Mouse (Mus musculus) yolk sac, embryonic 10.5 days (tissue): ENCODE data around the gene Pdia5.

Experiments used
- DNase-seq: peaks from one replicate; pipeline ENCODE4 v3.0.0-alpha.2; 2017; ENCODE audit warnings: low spot score

The Pdia5 gene

DNA sequence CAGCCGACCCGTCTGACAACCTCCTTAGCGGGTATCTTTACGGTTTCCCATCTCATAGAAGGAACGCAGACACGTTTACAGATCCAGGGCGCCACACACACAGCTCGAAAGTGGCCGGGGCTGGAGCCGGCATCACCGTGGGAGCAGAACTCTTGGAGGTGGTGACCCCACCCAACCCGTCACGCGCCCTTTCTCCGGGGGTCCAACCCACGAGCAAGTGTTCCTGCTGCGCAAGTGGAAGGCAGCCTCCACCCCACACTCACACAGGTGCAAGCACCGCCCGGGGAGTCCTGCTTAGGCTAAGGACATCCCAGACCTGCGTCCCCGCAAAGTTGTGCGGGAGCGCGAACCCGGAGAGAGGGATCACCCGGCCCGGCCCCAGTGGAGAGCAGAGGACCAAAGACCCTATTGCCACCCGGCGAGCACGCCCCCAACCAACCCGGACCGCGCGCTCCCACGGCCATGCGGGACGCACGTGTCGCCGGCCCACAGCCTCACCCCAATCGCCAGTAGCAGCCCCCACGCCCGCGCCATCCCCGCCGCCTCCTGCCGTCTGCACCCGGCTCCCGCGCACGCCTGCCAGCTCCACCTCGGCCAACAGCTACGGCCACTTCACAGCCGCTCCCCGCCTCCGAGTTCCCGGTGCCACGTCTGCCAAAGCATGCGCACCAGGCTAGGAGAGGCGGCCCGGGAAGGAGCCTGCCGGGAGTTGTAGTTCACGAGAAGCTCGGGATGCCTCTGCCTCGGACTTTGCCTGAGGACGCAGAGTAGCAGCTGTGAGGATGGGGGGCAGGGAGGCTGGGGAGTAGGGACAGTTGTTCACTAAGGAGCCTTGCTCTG, at the start of gene Pdia5:
Gene Pdia5, minus strand, starts transcription at position 643 of the 840 bp plus-strand sequence.
- DNase-seq, result peak; percentile 93

DNA sequence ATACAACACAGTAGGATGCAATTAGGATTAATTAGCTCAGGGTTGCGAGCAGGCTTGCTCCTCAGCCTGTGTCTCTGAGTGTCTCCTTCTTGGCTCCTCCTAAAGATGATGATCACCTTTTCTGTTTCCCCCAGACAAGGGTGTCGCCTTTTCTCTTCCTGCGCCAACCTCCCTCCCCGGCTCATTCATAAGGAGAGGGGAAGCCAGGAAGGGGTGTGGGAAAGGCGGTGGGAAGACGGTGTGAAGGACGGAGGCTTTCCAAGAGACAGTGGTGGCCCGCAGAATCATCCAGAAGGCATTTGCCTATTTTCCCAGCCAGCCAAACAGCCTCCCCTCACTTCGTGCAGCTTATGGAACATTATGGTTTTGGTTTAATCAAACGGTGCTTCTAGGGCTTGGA, 48.4 kb upstream of the Pdia5 start:
- no peak for DNase-seq

DNA sequence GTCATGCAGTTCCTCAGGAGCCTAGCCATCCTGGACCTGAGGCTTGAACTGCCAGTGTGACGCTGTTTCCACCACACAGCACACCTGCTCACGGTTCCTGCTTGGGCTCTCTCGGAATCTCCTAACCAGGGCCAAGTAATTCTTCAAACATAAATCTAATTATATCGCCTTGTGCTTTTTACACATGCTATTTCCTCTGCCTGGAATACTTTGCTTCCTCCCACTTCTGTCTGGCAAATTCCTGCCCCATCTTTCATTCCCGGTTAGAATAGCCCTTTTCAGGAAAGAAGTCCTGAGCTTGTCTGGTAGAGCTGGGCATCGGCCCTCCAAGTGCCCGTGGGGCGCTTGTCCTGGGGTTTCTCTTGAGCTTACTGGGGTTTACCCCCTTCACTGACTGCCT, 47.0 kb upstream of the Pdia5 start:
- DNase-seq, result no peak

DNA sequence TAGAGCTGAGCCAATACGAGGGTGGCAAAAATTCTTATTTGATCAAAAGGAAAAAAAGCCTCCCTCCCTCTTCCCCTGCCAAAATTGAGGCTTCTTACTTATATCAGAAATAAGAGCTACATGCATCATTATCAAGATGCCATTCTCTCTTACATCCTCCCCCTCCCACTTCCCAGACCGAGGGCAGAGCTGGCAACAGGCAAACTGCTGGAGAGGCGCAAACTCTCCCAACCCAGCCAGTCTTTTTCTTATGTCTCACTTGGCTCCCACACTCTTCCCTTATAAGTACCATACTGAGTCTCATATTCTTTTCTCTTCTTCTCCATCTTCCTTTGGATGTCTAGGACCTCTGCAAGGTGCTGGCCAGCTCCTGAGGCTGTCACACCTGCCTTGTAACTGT, 44.0 kb upstream of the Pdia5 start:
- DNase-seq, result no peak

GRCm38 (mm10) chr16:35524200-35524599, 33.5 kb upstream of the Pdia5 start:
- DNase-seq, result no peak

DNA sequence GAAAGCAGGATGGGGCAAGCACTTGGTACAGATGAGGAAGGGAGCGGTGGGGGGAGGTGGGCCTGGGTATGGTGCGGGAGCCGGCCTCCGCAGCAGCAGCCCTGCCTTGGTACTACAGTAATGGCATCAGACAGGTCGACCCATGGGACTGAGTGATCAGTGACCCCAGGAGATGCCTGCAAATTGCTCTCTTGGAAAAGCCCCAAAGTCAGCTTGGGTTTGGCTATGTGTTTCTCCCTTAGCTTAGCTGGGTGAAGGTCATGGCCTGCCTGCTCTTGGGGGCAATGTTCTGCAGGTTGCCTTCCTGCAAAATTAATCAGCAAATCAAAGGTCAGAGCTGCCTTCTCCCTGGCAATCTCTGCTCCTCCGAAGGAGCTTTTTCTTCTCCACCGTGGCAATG, 28.6 kb upstream of the Pdia5 start:
- no peak for DNase-seq

DNA sequence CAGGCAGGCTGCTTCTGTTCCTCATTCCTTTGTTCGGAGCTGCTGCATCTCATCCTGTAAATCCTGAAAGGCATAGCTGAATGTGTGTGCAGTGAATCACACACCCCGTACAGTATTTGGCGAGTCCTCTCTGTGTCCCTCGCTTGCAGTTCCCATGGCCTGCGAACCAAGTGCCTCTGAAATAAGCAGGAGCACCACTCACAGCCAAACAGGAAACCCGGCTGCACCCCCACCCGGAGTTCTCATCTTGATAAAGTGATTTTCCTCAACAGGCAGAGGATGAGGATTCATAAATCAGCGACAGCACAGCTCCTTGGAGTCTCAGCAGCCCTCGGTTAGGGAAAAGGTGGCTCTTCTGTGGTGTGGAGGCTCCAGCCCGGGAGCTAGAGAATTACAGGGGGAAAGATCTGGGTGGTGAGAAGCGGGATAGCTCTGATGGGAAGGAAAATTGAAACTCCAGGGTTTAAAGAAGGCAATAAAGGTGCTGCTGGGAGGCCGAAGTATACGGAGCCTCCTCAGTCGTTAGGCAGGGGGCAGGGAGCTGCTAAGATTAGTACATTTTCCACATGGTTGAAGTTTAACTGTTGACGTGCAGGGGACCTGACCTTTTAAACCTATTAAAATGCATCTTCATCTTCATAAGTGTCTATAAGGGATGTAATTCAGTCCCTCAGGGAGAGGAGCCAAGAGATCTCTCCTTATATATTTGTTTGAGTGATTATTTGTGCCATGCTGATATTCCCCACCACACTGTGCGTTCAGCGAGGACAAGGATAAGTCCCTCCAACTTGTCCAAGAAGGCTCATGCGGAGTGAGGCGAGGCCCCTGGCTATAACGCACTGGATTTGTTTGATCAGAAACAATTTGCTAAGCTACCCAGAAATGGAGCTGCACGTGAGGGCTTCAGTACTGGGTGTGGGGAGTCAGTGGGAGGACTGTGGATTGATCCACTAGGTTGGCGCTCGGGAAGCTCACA, 27.6 kb upstream of the Pdia5 start:
- DNase-seq, result peak; percentile 48

GRCm38 (mm10) chr16:35515977-35516612, 25.4 kb upstream of the Pdia5 start:
- DNase-seq, result no peak

DNA sequence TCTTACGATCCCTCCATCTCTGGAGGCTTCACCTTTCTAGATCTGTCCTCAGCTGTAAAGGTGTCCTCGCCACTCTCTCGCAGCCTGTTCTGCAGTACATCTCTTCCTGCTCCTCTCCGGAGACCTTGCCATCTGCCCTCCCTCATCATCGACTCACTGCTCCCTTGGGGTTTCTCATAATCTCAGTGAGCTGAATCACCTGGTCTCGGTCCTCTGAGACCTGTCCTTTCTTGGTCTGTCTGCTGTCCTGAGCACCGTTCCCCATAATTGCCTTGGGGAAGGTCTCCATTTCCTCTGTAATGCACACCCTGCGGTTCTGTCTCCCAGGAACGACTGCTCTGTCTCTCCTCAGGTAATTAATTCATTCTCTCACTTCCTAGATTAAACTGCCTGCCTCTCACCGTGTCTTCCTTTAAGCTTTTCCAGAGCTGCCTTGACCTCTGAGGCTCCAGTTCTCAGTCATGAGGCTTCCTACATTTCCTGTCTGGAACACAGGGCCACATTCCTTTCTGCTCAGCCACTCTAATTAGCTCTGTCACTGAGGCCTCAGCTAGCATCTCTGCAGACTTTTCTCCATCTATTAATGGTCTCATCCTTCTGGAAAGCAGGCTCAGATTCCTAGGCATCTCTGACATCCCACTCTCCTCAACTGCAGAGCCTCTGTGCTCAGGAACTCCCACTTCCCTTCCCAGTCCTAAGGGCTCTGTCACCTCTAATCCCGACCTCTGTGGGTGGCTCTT, 18.8 kb upstream of the Pdia5 start:
- no peak for DNase-seq

- DNase-seq, result no peak
These were observed 17.9 kb upstream of the Pdia5 start for GRCm38 (mm10) chr16:35508581-35508980.

GRCm38 (mm10) chr16:35505786-35506185, 15.1 kb upstream of the Pdia5 start:
- no peak for DNase-seq

GRCm38 (mm10) chr16:35504266-35504665, 13.6 kb upstream of the Pdia5 start:
- no peak for DNase-seq

DNA sequence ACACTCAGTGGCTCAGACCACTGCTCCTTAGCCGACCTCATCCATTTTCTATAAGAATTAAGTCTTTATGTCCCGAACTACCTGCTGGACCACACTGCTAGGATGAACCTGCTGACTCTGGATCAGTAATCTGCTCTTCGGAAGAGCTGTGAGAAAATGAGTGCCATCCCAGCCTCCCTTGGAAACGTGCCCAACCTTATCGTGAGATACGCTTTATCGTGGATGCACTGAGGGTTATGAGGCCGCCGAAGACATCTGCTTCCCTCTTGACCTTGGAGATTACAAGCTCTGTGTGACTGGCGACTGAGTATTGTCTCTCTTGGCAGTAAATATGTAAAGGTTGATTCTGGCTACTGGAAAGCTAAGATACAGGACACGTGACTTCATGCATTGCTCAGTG, 11.8 kb upstream of the Pdia5 start:
- DNase-seq, result no peak

DNA sequence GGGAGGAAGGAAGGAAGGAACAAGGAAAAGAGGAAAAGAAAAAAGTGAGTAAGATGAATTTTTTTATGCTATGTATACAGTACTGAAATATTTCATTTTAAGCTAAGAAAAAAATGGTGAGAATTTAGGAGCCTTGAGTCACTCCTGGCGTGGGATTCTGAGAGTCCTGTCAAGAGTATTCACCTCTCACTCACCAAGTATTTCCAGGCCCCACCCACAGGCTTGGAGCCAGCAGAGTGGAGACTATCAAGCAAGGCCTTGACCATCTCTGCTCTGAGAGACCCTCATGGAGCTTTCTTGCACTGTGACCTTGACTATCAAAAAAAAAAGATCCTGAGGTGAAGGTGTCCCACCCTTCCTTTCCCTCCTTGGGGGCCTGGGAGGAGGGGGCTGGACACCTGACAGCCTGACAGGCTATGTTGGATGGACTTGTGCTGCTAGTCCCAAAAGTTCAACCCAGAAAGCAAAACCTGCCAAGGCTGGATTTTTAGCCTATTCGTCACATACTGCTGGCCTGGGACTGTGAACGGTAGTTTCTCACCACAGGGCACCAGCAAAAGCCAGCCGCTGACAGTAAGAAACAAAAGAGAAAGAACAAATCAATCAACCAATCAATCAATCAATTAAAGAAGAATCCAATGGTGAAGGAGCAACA, 10.6 kb upstream of the Pdia5 start:
- no peak for DNase-seq

DNA sequence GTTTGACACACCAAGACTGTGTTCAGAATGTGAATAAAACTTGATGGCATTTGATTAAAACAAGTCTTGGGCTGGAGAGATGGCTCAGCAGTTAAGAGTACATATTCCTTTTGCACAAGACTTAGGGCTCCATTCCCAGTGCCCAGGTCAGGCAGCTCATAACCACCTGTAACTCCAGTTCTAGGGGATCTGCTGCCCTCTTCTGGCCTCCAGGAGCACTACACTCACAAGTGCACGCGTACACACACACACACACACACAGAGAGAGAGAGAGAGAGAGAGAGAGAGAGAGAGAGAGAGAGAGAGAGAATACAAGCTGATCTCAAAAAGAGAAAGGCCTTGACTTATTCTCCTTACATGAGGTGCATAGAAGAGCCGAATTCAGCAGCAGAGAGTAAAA, 9.7 kb upstream of the Pdia5 start:
- DNase-seq, result no peak

GRCm38 (mm10) chr16:35489793-35490192, 880 bp downstream of the Pdia5 start:
- no peak for DNase-seq

DNA sequence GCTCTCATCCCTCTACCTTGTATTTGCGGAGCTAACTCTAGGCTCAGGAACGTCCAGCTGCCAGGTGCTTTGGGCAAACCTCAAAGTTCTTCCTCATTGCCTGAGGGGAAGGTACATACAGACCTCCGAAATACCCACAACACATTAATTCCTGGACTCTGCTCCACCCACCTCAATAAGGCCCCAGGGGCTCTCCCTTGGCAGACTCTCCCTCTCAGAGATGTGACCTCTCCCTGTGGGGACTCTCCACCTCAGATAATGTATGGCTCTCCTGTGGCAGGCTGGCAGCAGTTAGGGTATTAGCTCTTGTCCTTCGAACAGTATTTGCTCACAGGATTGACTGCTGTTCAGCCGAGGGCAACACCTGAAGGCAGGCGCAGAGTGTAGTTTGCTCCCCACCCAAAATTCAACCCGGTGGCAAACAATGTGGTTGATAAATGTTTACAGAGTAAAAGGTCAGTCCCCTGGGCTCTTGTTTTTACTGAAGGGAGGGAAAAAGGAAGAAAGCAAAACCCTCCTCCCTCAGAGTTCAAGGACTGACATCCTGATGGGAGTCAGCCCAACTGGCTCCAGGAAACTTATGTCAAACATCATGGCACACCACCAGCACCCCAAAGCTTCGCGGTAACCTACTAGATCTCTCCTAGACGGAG, 1.5 kb downstream of the Pdia5 start:
- peak; percentile 45 for DNase-seq

DNA sequence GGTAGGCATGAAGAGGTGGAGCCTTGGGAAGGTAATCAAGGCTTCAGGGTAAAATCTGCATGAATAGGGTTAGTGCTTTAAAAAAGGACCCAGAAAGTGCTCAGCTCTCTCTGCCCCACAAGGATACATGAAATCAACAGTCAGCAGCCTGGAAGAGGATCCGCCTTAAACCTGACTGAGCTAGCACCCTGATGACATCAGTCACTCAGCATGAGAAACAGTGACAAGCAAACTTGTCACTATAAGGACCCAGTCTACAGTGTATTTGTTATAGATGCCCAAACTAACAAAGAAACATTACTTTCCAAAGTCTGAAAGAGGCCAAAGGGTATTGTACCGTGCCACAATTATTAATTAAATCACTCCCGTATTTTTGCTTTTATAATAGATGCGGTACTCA, 2.9 kb downstream of the Pdia5 start:
- DNase-seq, result no peak

- peak; percentile 61 for DNase-seq
These were observed 3.6 kb downstream of the Pdia5 start for GRCm38 (mm10) chr16:35487056-35487455.

DNA sequence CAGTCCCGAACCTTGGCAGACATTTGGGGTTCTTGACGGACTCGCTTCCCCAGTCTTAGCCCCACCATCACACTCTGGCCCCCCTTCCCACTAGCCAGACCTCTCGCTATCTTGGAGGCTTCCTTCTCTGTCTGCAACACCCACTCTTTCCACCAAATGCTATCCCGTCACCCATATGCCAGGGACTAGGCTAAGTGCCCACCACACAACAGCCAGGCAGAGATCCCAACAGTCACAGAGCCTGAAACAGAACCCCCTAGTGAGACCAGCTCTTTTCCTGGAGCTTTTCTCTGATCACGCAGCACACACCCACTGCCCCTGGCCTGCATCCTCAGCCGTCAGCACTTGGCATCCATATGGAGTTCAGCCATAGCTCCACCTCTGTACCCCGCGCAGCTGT, 5.0 kb downstream of the Pdia5 start:
- DNase-seq, result no peak
